Mouse (Mus musculus) urinary bladder, postnatal 36 days (tissue): Measurements from ENCODE around the gene Tmem246.
A peak's percentile ranks its signal among the peaks of the same experiment; 100 is the strongest.

Experiments
- DNase-seq, 2 experiments: peaks; one replicate each; pipeline ENCODE4 v3.0.0; 2022; ENCODE audit warnings: low spot score in 2 of 2, mixed read lengths in 1 of 2

The Tmem246 gene

GRCm38 (mm10) chr4:49581256-49581655 is 16.4 kb downstream of the Tmem246 start:
- no peak for DNase-seq

- no peak for DNase-seq
Observed at GRCm38 (mm10) chr4:49572194-49572593, 25.5 kb downstream of the Tmem246 start.

GRCm38 (mm10) chr4:49567613-49568012 is 30.1 kb downstream of the Tmem246 start:
- DNase-seq: peak; percentile 43 to 52

DNA sequence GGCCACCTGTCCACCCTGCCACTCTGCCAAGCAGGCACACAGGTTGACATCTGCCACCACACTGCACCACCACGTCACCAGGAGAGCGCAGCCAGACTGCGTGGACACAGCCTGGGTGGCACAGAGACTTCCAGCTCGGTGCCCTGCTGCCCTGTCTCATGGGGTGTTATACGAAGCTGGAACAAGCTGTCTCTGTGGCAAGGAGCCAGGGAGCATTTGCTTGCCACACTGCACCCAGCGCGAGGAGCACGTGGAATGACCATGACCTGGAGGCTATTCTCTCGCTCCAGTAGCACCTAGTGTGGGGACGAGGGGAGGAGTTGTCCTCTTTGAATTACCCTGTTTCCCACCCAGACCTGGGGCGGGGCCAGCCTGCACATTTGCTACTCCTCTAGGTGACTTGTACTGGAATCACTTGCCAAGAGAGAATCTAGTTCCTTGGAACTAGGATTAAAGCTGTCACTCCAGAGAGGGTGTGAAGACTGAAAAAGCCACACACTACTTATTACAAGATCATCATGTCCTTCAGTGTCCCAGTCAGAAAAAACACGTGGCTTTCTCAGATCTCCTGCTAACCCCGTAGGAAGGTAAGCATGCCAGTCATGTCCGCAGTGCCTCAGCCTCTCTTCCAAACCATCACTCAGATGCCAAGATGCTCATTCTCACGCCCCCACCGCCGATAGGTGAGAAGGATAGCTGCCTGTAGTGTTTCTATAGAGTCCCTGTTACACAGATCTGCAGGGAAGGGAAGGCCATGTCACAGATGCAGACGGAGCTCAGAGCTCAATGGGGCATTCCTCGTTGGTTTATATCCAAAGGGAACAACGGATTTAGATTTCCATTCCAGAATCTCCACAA is 37.5 kb downstream of the Tmem246 start:
- peak in 1 of 2 experiments; percentile 50 for DNase-seq

GRCm38 (mm10) chr4:49558181-49558580 is 39.5 kb downstream of the Tmem246 start:
- DNase-seq: no peak

GRCm38 (mm10) chr4:49557375-49557774 is 40.3 kb downstream of the Tmem246 start:
- DNase-seq: no peak

DNA sequence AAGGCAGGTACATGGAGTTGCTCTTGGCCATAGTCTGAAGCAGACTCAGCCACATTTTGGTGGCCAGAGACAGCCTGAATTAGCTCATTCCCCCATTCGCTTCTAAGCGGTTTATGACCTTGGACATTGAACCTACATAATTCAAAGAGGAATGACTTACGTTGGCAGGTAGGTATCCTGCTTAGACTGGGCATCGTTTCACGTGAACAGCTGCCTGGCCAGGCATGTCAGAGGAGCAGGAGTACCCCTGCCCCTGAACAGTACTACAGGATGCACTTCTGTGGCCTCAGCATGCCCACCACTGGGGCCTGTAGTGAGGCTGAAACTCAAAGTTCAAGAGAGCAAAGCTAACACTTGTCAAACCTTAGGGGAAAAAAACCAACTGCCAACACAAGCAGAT is 44.3 kb downstream of the Tmem246 start:
- DNase-seq: no peak

- DNase-seq: no peak
Observed at GRCm38 (mm10) chr4:49549383-49549782, 48.3 kb downstream of the Tmem246 start, which contains the start of gene Aldob. Gene Aldob, minus strand, starts transcription at chr4:49549546.

DNA sequence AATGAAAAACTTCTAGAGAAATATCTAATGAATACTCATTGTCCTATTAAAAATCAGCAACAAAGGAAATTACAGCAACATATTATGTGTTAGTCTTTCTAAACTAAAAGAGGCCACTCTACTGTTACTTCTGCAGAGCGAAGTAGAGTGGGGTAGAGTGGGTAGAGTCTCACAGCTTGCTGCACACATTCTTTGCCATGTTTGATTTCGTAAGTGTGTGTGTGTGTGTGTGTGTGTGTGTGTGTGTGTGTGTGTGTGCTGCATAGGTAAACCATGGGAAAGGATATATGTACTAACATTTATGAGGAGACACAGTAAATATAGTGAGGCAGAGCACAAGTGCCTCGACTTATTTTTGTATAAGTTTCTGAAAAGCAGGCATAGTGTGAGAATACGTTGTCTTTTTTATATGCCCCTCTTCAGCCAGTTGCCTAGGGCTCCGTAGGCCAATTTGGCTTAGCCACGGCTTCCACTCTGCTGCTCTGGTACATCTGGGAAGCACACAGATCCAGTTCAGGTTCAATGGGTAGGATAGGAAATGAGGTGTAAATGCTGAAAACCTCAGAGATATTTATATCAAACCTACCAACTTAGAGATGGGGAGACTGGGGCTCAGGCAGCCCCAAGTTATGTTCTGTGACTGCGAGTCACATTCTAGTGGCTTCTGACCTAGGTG is 50.0 kb downstream of the Tmem246 start:
- no peak for DNase-seq

DNA sequence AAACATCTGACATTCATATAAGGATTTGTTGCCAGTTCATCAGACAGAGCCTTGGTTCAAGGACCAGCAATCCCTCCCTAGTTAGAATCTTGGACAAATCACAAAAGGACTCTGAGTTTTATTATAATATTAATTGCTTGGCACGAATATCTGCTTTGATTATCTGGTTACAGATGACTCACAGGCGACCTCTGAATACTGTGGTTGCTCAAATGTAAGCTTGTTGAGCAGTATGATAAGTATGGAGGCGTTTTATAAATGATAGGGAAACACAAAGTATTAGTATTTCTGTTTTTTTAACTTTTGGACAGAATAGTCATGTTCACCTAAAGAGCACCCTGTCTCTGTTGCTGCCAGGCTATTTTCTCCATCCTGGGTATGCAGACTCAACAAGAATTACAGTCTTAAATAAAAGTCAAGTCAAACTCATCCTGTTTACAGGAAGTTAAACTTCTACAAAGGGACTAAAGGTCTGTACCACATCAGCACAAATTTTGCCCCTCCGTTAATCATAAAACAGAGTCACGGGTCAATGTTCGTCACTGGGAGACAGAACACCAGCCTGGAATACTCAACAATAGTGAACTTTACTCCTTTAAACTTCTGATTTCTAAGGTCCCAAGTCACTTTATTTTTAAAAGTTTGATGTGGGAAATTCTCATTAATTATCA is 50.7 kb downstream of the Tmem246 start:
- no peak for DNase-seq

- no peak for DNase-seq
Observed at GRCm38 (mm10) chr4:49546026-49546425, 51.6 kb downstream of the Tmem246 start.

DNA sequence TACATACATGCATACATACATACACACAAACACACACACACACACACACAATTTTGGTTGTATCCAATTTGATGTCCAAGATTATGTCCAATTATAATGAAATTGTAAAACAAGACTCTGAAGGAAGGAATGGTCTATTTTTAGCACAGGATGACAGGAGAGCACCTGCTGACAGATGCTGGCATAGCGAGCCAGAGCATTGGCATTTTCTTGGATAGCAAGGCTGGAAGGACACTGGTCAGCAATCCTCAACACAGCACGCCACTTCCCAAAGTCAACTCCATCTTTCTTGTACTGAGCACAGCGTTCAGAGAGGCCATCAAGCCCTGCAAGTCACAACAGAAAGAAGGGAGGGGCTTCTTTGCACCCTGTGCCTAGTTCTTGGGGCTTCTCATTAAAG is 56.7 kb downstream of the Tmem246 start:
- no peak for DNase-seq

DNA sequence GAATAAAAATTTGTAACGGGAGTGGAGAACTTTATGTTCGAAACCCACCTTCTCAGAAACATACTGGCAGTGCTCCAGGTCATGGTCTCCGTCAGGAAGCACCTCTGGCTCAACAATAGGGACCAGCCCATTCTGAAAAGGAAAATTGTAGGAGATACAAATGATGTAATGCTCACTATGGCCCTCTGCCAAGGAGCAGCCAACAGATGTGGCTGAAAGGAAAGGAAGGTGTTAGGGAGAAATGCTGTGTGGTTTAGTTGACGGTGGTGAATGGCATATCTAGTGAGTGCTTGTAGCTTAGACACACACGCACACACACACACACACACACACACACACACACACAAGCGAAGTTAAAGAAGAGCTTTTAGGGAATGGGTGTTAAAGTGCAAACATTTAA is 58.0 kb downstream of the Tmem246 start:
- DNase-seq: no peak

- DNase-seq: no peak
Observed at GRCm38 (mm10) chr4:49536671-49537070, 61.0 kb downstream of the Tmem246 start.

GRCm38 (mm10) chr4:49535675-49536294 is 61.9 kb downstream of the Tmem246 start:
- no peak for DNase-seq

GRCm38 (mm10) chr4:49535036-49535435 is 62.6 kb downstream of the Tmem246 start:
- no peak for DNase-seq
